Mouse (Mus musculus) spleen, adult 2 months (tissue): Measurements from ENCODE around the gene Scfd2.

Experiments used
- CTCF ChIP-seq: fragments of 200-500 bp; IDR thresholded peaks from 2 replicates; pipeline ENCODE4 v1.5.1; 2011; ENCODE audit warnings: mild to moderate bottlenecking, inconsistent platforms; ENCODE audit not compliant: insufficient read depth, insufficient read length, insufficient replicate concordance; ENCODE audit errors: extremely low read depth
- POLR2A ChIP-seq: fragments of 200-500 bp; IDR thresholded peaks from 2 replicates; pipeline ENCODE4 v1.6.1; 2011; ENCODE audit warnings: low read depth, low read length, inconsistent platforms

- TF ChIP-seq POLR2A: no peak
- no peak for TF ChIP-seq CTCF
Measured at GRCm38 (mm10) chr5:74337491-74337890, 194.1 kb downstream of the Scfd2 start.
